Mouse (Mus musculus) neural tube, embryonic 12.5 days (tissue): ENCODE data around the gene Cpeb1. TPM values are rescaled to one million over a fixed set of nuclear protein-coding genes. Genes with fewer than 3 reads are reported as not detected.

Experiments used
- ATAC-seq: fragments of 200-750 bp; cut with Nextera tagmentation; 2 replicates; pipeline ENCODE4 v1.8.0; 2017; ENCODE audit warnings: low read depth, mild to moderate bottlenecking, moderate TSS enrichment, moderate library complexity; ENCODE audit not compliant: low FRiP score
- H3K27ac ChIP-seq: fragments of 300-500 bp; sonication (generic); 2 replicates; pipeline ENCODE4 v1.5.1; 2016
- H3K27me3 ChIP-seq: fragments of 300-500 bp; sonication (generic); replicated peaks from 2 replicates; pipeline ENCODE4 v1.6.1; 2016; ENCODE audit warnings: mild to moderate bottlenecking
- H3K36me3 ChIP-seq: fragments of 300-500 bp; sonication (generic); 2 replicates; pipeline ENCODE4 v1.6.1; 2016; ENCODE audit warnings: mild to moderate bottlenecking
- H3K4me1 ChIP-seq: fragments of 300-500 bp; sonication (generic); 2 replicates; pipeline ENCODE4 v1.6.1; 2016
- H3K4me2 ChIP-seq: fragments of 300-500 bp; sonication (generic); replicated peaks from 2 replicates; pipeline ENCODE4 v1.6.1; 2016; ENCODE audit warnings: mild to moderate bottlenecking
- H3K4me3 ChIP-seq: fragments of 300-500 bp; sonication (generic); 2 replicates; pipeline ENCODE4 v1.5.1; 2016
- H3K9ac ChIP-seq: fragments of 300-500 bp; sonication (generic); 2 replicates; pipeline ENCODE4 v1.6.1; 2016; ENCODE audit warnings: mild to moderate bottlenecking
- H3K9me3 ChIP-seq: fragments of 300-500 bp; sonication (generic); 2 replicates; pipeline ENCODE4 v1.6.1; 2016; ENCODE audit warnings: mild to moderate bottlenecking
- WGBS: fragments of 180-500 bp; shearing (Covaris S2); methylation state at CpG from one replicate; pipeline ENCODE4 v1.1.7; 2016; 5-methylcytosine and 5-hydroxymethylcytosine counted together
- polyA plus RNA-seq: library from polyadenylated mRNA; unstranded; fragments of >200 nt; fragmentation: Nextera tagmentation; extraction: Ambion mirVana; gene quantifications from 2 replicates; pipeline ENCODE4 v1.2.1, GENCODE M21; 2016

The Cpeb1 gene
- polyA plus RNA-seq, 1 experiment from 2014 or later = 4.0 TPM

DNA sequence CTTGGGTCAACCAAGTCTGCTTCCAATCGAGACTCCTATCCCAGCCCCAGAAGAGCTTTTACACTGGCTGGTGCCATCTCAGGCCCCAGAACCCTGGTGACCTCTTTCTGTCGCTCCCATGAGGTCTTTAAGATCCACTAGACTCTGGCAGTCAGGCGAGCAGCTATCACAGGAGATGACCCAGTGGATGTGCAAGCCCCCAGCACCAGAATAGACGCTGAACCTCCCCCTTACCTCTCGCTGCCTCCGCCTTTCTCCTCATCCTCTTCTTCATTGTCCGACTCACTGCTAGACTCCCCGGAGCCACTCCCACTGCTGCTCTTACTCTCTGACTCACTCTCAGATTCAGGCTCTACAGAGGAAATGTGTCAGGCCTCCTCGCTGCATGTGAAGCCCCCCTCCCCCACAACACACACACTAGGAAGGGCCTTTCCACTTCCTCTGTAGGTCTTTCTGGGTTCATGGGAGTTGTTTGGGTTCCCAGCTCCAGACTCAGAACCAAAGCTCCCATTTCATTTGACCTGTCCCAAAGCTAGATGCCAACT is 9.7 kb upstream of the Cpeb1 start:
- H3K36me3 ChIP-seq = peaks cover 55% of the 10 kb centered on the region
- no peak overlapping the region for H3K9ac ChIP-seq
- ATAC-seq = no peak
- H3K4me3 ChIP-seq = no peak overlapping the region
- H3K4me2 ChIP-seq = no peak overlapping the region
- 80% methylated on average over 9 of the region's 9 CpGs for WGBS
- no peaks in the 10 kb centered on the region for H3K9me3 ChIP-seq
- H3K27me3 ChIP-seq = no peaks in the 10 kb centered on the region
- H3K4me1 ChIP-seq = no peaks in the 10 kb centered on the region
- H3K27ac ChIP-seq = no peak overlapping the region

DNA sequence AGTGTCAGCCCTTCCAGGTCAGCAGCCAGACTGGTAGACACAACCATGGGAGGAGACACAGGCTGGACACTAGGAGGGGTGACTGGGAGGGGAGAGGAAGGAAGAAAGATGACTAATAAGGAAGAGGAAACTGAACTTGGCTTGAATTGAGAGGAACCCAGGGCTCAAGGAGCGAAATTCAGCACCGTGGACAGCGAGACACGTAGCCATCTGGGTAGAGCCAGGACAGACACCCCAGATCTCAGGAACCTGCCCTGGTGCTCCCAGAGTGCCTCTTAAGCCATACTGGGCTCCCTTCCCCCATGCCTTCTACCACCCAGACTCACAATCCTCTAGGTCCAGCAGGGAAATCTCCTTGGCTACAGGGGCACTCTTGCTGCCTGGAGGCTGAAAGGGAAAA is 8.9 kb upstream of the Cpeb1 start:
- H3K36me3 ChIP-seq = peaks cover 55% of the 10 kb centered on the region
- no peak for ATAC-seq
- H3K9ac ChIP-seq = no peak overlapping the region
- no peak overlapping the region for H3K4me2 ChIP-seq
- H3K9me3 ChIP-seq = no peaks in the 10 kb centered on the region
- 0 out of 2 replicates have a peak, but pooled peaks cover 2% of the 10 kb centered on the region for H3K27me3 ChIP-seq
- no peaks in the 10 kb centered on the region for H3K4me1 ChIP-seq
- no peak overlapping the region for H3K4me3 ChIP-seq
- WGBS = 13% methylated on average over 4 of the region's 4 CpGs
- no peak overlapping the region for H3K27ac ChIP-seq

DNA sequence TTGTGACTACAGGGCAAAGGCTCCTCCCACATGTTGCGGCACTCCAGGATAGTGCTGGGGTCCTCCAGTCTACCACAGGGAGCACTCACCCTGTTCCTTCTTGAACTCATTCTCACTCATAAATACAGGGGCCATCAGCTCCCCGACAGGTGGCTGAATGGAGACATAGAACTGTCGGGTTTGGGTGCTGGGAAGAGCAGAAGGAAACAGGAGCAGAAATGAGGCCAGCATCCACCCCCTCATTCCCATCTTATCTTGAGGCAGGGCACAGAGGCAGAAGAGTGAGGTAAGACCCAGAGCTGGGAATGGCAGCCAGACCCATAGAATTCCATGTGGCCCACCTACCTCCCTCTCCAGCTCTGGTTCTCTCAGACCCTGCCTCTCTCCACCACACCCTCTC is 7.5 kb upstream of the Cpeb1 start:
- Histone ChIP-seq H3K4me2 (no peak overlapping the region), H3K27me3 (peaks cover 10% of the 10 kb centered on the region; the same call in 1 of the 2 replicates), H3K36me3 (peaks cover 55% of the 10 kb centered on the region), H3K9ac (no peak overlapping the region), H3K27ac (no peak overlapping the region), H3K4me3 (no peak overlapping the region), H3K9me3 (no peaks in the 10 kb centered on the region), H3K4me1 (no peaks in the 10 kb centered on the region)
- no peak for ATAC-seq
- 79% methylated on average over 3 of the region's 3 CpGs for WGBS

DNA sequence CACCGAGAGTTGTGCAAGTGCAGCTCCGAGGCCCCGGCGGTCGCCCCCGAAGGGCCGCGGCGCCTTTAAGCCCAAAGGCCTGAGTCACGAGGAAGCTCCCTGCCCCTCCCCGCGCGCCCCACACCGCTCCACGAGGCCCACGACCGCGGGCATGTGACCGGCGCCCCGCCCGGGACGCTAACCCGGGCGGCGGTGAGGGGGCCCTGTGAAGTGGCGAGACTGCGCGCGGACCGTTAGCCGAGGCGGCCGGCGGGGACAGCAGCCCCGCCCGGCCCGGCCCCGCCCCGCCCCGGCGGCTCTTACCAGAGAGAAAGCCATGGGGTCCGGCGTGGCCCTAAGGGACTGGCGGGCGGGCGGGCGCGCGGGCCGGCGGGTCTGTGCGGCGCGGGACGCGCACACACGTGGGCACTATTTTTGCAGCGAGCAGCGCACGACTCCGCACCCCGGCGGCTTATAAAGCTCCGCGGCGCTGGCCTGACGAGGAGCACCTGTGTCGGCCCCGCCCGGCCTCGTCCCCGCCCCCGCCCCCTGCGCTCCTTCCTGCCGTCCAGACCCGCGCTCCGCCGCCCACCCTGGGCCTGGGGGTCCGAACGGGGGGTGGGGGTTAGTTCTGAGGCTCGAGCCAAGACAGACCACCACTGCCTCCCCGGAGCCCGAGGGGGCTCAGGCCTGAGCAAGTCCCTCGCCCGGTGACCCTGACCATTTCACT is 780 bp downstream of the Cpeb1 start:
- peak; percentile 65 for ATAC-seq
- Histone ChIP-seq H3K27ac (no peak overlapping the region), H3K4me3 (peak overlapping the region; percentile 51), H3K9me3 (no peaks in the 10 kb centered on the region), H3K4me2 (peak overlapping the region; percentile 94), H3K36me3 (no peaks in the 10 kb centered on the region), H3K4me1 (peaks cover 24% of the 10 kb centered on the region), H3K9ac (peak overlapping the region; percentile 56), H3K27me3 (peaks cover 68% of the 10 kb centered on the region)
- 2% methylated on average over 71 of the region's 87 CpGs for WGBS

DNA sequence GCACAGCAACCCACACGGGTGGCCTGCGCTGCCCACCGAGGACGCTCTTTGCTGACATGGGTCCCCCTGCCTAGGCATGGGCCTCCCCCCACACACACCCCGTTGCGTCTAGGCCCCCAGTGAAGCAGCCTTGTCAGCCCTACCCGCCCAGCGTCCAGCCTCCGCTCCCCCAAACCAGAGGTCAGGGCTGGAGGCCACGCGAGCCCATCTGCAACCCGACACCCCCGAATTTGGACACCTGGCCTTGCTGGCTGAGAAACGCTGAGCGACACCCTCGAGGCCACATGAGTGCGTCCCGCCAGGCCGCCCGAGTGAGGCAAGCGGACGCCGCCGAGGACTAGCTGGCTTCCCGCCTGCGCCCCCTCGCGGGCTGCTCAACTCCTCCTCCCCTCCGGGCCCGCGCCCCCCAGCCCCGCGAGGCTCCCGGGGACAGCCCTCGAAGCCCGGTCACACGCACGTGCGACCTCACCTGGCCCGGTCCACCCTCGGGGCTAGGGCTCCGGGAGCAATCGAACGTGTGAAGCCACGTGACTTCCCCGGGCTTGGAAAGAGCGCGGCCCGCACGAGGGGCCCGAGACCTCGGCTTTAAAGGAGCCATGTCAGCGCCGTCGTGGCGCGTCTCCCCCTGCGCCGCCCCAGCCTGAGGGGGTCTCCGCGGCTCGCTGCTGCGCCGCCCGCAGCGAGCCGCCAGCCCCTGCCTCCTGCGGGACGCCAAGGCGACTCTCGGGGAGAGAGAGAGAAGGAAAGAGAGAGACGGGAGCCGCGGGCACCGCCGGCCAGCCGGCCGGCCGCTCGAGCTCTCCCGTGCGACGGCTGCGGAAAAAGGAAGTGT is 1.6 kb downstream of the Cpeb1 start:
- H3K4me1 ChIP-seq = peaks cover 24% of the 10 kb centered on the region
- 5% methylated on average over 79 of the region's 84 CpGs for WGBS
- no peaks in the 10 kb centered on the region for H3K36me3 ChIP-seq
- H3K9ac ChIP-seq = peak overlapping the region; percentile 56; the same call in 1 of the 2 replicates
- no peak overlapping the region for H3K27ac ChIP-seq
- H3K4me2 ChIP-seq = peak overlapping the region; percentile 94
- H3K9me3 ChIP-seq = no peaks in the 10 kb centered on the region
- H3K27me3 ChIP-seq = peaks cover 62% of the 10 kb centered on the region
- ATAC-seq = peak; percentile 42
- H3K4me3 ChIP-seq = peak overlapping the region; percentile 51

DNA sequence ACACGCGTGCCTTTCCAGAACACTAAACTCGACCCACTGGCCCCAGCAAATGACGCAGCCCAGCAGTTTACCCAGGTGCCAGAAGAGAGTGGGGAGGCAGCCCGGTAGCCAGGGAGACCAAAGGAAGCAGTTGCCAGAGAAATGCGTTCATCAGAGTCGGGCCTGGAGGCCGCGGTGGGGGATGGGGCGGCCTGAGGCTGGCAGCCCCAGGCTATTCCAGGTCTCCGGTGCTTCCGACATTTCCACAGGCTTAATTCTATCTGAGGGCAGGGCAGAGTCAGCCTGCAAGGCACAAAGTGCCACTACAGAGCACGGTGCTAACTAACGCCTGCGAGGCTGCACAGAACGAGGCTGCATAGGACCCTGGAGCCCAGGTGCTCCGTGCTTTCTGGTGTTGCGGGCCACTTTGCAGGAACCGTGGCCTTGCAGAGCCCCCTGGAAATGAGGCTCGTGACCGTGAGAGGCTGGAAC is 2.3 kb downstream of the Cpeb1 start:
- peaks cover 24% of the 10 kb centered on the region for H3K4me1 ChIP-seq
- peak; percentile 42 for ATAC-seq
- no peak overlapping the region for H3K27ac ChIP-seq
- 0 out of 2 replicates have a peak overlapping the region, but pooled peaks have one; percentile 5 for H3K9ac ChIP-seq
- peak overlapping the region; percentile 94 for H3K4me2 ChIP-seq
- no peaks in the 10 kb centered on the region for H3K36me3 ChIP-seq
- peak overlapping the region; percentile 51; the same call in 1 of the 2 replicates for H3K4me3 ChIP-seq
- H3K27me3 ChIP-seq = peaks cover 58% of the 10 kb centered on the region
- H3K9me3 ChIP-seq = no peaks in the 10 kb centered on the region
- WGBS = 5% methylated on average over 21 of the region's 21 CpGs

GRCm38 (mm10) chr7:81398957-81399356 is 56.3 kb downstream of the Cpeb1 start:
- Histone ChIP-seq H3K27me3 (no peaks in the 10 kb centered on the region), H3K4me2 (no peak overlapping the region), H3K4me3 (no peak overlapping the region), H3K36me3 (no peaks in the 10 kb centered on the region), H3K9ac (no peak overlapping the region), H3K9me3 (no peaks in the 10 kb centered on the region), H3K4me1 (no peaks in the 10 kb centered on the region), H3K27ac (no peak overlapping the region)
- no peak for ATAC-seq
- 59% methylated on average over 2 of the region's 2 CpGs for WGBS

GRCm38 (mm10) chr7:81379363-81379762 is 75.9 kb downstream of the Cpeb1 start:
- Histone ChIP-seq H3K27me3 (no peaks in the 10 kb centered on the region), H3K9me3 (no peaks in the 10 kb centered on the region), H3K27ac (no peak overlapping the region), H3K4me1 (no peaks in the 10 kb centered on the region), H3K4me2 (no peak overlapping the region), H3K9ac (no peak overlapping the region), H3K36me3 (no peaks in the 10 kb centered on the region), H3K4me3 (no peak overlapping the region)
- no peak for ATAC-seq
- whole genome bisulfite sequencing = 91% methylated on average over 1 of the region's 1 CpGs

- Histone ChIP-seq H3K4me2 (peak overlapping the region; percentile 53), H3K27me3 (no peaks in the 10 kb centered on the region), H3K4me3 (0 out of 2 replicates have a peak overlapping the region, but pooled peaks have one; percentile 2), H3K4me1 (peaks cover 9% of the 10 kb centered on the region; the same call in 1 of the 2 replicates), H3K9me3 (no peaks in the 10 kb centered on the region), H3K36me3 (no peaks in the 10 kb centered on the region), H3K9ac (no peak overlapping the region), H3K27ac (no peak overlapping the region)
- 9% methylated on average over 13 of the region's 13 CpGs for WGBS
- ATAC-seq = peak; percentile 93
Measured at GRCm38 (mm10) chr7:81372337-81372920, 82.8 kb downstream of the Cpeb1 start.

DNA sequence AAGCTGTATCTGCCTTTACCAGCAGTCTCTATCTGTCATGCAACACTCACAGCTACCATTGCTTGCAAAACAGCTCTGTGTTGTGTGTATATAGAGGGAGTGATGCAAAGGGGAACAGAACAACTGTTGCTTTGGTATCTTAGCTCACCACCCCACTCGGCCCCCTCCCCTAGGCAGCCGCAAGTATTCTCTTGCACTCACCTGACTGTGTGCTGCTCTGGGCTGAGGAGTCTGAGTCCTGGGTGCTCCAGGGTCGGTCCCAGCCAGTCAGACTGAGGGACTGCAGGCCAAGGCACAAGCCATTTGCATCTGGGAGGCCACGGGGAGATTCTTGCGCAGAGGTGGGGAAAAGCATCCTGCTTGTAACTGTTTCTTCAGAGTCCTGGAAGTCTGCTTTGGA is 83.5 kb downstream of the Cpeb1 start:
- Histone ChIP-seq H3K4me2 (peak overlapping the region; percentile 53), H3K4me1 (peaks cover 9% of the 10 kb centered on the region; the same call in 1 of the 2 replicates), H3K9me3 (no peaks in the 10 kb centered on the region), H3K27me3 (no peaks in the 10 kb centered on the region), H3K27ac (no peak overlapping the region), H3K4me3 (no peak overlapping the region), H3K9ac (no peak overlapping the region), H3K36me3 (no peaks in the 10 kb centered on the region)
- peak; percentile 78 for ATAC-seq
- WGBS = 17% methylated on average over 5 of the region's 5 CpGs

DNA sequence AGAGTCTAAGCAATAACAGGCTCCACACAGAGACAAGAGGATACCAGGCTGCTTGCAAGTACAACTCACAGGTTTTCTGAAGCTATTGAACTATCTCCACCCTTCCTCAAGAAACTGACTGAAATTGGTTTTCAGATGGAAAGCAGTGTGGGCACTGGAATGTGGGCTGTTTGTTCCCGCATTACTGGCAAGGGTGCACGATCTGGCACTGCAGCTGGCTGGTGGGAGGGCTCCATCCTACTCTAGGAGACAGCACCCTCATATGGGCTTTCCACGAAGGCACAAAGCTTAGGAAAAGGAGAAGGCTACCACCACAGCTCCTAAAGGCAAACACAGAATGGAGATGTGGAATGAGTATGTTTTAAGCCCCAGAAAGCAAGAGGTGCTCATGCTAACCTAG is 85.5 kb downstream of the Cpeb1 start:
- no peak overlapping the region for H3K27ac ChIP-seq
- no peak overlapping the region for H3K4me3 ChIP-seq
- no peaks in the 10 kb centered on the region for H3K27me3 ChIP-seq
- H3K4me1 ChIP-seq = peaks cover 9% of the 10 kb centered on the region; the same call in 1 of the 2 replicates
- no peak overlapping the region for H3K4me2 ChIP-seq
- ATAC-seq = no peak
- H3K36me3 ChIP-seq = no peaks in the 10 kb centered on the region
- H3K9me3 ChIP-seq = no peaks in the 10 kb centered on the region
- WGBS = 62% methylated on average over 3 of the region's 3 CpGs
- H3K9ac ChIP-seq = no peak overlapping the region

GRCm38 (mm10) chr7:81367946-81368345 is 87.3 kb downstream of the Cpeb1 start:
- H3K9me3 ChIP-seq = no peaks in the 10 kb centered on the region
- H3K27ac ChIP-seq = no peak overlapping the region
- WGBS = 79% methylated on average over 3 of the region's 3 CpGs
- H3K4me2 ChIP-seq = no peak overlapping the region
- peaks cover 9% of the 10 kb centered on the region; the same call in 1 of the 2 replicates for H3K4me1 ChIP-seq
- no peaks in the 10 kb centered on the region for H3K27me3 ChIP-seq
- no peaks in the 10 kb centered on the region for H3K36me3 ChIP-seq
- ATAC-seq = no peak
- no peak overlapping the region for H3K4me3 ChIP-seq
- no peak overlapping the region for H3K9ac ChIP-seq
